Mouse (Mus musculus) natural killer cell, adult 2 months (primary cell): ENCODE measurements around the gene Ncor1.
A peak's percentile ranks its signal among the peaks of the same experiment; 100 is the strongest.
"Not testable (repeated sequence)": the region's sequence is repeated elsewhere in the genome, so short reads cannot be mapped to it uniquely, and the experiment has no call there.

Experiments used
- DNase-seq, 2 experiments: peaks; one replicate each; pipeline ENCODE4 v3.0.0; 2022; ENCODE audit warnings: low spot score in 2 of 2

The Ncor1 gene

DNA sequence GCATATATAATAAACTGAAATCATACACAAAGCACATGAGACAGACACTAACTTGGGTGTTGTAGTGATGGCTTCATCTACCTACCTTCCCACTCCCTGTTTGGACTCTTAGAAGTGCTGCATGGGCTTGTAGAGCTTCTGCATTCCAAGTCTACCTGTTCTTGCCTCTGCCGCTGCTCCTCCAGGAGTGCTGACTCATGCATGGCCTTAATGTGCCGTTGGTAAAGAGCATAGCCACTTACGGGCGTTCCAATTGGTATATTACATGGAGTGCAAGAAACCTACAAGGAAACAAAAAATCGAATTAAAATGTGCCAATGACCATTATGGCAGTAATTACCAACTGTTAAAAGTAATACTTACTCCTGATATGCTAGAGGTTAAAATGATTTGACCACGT is 91.5 kb downstream of the Ncor1 start:
- no peak for DNase-seq

DNA sequence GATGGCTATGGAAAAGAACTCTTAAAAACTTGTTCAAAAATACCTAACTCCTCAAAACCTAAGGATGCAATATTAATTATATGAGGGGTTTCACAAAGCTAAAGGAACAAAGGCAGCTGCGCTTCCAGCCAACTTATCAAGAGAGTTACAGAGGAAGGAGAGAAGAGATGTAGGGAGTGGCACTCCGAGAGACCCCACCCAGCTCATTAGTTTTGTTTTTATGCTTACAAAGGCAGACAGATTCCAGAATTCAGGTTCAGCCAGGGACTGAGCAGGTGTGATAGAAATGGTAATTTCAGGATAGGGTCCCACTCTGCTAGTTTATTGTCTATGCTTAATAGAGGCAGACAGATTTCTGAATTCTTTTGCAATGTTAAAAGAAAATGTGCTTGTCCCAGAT is 103.1 kb downstream of the Ncor1 start:
- DNase-seq, result no peak

DNA sequence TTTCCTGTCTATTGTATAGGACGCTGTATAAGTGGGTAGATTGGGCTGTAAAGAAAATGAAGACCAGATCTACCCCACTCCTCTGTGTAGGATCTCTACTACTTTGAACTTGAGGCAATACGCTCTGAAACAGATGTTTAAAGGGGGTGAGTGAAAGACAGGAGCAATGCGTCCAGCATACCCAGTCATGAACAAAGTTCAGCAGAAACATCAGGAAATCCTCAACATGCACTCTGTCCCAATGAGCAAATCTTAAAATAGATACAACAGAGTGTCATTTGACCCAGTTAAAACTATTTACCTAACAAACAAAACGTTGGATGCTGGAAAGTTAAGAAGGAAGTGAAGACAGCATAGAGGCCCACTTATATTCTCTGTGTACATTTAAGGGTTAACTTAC is 106.4 kb downstream of the Ncor1 start:
- DNase-seq, result no peak

DNA sequence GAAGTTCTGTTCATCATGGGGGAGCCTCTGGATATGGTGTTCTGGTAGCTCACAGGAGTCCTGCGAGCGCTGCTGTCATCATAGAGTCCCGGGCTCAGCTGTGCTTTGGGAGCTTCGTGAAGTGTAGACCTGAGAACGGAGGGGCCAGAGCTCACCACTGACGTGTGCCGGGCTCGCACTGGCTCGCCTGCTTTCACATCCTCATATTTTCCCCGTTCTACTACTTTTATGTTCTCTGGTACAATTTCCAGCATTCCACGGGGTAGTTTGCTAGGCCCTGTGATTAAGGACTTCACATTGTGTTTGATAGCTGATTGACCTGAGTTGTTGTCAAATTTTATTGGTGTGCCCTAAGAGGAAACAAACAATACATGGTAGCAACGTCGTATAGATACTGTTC is 115.3 kb downstream of the Ncor1 start:
- DNase-seq, result no peak

DNA sequence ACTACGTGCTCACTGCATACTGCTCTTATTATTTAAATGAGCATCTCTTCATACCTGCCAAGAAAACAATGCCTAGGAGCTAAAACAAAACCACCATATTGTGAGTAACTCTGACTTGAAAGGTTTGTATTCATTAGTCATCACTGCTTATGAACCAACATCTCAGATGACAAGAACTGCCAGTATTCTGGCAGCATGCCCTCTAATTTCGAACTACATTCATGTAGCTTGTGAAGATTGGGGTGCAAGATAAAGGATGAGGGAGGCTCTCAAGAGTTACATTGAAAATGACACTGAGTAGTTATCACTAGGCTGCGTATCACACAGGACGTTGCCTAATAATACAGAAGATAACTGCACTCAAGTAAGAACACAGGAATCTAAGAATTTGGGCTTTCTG is 126.1 kb downstream of the Ncor1 start:
- DNase-seq, result no peak

DNA sequence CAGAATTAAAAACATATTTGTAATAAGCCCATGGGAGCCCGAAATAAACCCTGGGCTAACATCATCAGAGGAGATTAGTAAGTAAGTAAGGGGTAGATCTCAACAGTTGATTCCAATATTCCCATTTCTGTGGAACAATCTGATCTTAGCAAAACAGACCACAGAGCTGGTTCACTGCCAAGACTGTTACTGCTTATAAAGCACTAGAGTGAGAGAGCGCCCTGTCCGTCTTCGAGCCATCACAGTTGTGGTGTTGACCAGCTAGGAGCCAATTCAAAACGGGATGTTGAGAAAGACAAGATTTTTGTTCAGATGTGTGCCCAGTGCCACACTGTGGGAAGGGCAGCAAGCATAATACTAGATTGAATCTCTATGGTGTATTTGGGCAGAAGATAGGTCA is 127.2 kb downstream of the Ncor1 start:
- DNase-seq, result no peak

DNA sequence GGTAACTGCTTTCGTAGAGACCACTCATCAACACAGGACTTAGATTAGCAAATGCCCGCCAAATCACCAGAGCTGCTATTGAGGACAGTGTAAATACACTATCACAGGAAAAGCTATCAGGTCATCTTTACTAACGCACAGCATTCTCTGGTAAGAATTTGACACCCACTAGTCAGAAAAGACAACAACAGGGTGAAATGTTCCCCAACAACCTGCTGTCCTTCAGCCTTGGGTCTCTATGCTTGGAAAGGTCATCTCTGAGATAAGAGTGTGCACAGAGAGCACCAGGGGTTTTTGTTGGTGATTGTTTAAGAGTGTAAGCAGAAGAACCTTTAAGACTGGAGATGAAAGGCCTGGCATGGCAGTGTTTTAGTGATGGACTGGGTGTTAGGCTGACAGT is 134.7 kb downstream of the Ncor1 start:
- no peak for DNase-seq

DNA sequence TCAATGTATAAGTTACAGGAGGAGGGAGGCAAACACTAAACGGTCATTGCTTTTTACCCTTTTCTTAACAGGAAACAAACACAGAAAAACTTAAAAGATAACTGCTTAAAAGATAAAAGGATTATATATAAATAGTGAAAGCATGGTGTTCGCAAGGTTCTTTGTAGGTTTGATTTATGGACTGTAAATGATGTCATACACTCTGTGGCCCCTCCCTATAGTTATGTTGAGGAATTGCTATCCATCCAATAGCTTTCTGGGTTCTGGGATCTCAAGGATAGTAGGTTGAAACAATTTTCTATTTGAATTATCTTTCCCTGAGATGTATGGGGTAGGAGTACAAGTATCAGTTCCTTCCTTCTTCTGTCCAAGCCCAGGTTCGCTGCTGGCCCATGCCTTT is 138.2 kb downstream of the Ncor1 start:
- DNase-seq, result no peak

DNA sequence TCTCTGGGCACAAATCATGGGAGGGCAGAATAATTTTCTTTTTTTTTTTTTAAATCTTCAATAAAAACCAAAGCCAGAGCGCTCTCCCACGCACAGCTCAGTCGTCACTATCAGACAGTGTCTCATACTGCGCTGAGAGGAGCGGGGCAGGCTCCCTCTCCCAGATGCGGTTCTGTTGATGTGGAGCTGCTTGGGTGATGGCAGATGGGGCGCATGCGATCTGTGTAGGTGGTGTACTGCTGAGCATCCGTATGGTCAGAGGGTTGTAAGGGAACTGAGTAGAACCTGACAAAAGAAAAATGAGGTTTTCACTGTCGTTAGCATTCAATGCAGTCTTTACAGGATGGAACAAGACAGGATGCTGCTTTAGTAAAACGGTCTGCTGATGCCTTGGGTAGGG is 140.6 kb downstream of the Ncor1 start:
- no peak for DNase-seq

DNA sequence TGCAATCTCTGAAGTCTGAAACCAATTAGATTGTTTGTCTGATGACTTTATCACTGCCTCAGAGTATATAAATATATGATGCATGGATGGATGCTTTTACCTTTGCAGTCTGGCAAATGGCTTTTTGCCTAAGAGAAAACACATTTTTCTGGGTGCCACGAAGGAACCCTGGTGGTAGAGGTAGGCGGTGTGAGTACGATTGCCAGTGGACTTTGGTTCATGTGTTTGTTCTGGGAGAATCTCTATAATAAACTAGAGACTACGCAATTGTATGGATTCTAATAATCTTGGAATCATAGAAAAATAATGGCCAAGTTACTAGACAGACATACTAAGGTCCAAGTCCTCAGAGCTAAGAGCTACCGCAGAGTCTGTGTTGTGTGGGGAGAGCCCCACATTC is 143.4 kb downstream of the Ncor1 start:
- DNase-seq, result no peak

DNA sequence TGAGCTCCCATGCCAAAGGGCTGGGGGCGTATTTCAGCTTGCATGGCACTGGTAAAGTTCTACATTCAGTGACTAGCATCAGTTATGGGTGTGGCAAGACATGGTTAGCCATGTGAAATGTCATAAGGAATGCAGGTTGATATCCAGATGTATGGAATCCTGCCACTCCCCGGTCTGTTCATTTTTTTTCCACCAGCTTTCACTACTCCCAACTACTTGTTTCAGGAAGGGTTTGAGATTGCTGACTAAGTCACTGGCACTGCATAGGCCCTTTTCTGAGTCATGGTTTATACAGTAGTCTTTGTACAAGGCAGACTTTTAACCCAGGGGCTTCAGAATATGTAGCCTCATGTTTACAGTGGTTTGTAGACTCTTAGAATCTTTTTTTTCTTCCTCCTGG is 149.0 kb downstream of the Ncor1 start:
- no peak for DNase-seq

DNA sequence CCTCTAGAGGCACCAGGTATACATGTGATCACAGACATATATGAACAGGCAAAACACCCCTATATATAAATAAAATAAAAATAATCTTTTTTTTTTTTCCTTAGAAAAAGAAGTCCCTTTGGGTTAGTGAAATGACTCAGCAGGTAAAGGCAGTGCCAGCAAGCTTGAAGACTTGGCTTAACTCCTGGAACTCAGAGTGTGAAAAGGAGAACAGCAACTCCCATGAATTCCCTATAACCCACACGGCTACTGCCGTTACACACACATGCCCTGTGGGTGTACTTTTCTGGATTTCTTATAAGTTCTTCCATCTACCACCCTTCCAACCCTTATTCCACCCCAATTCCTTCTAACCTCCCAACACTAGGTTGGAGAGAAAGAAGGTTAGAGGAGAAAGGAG is 152.5 kb downstream of the Ncor1 start:
- DNase-seq, result no peak

DNA sequence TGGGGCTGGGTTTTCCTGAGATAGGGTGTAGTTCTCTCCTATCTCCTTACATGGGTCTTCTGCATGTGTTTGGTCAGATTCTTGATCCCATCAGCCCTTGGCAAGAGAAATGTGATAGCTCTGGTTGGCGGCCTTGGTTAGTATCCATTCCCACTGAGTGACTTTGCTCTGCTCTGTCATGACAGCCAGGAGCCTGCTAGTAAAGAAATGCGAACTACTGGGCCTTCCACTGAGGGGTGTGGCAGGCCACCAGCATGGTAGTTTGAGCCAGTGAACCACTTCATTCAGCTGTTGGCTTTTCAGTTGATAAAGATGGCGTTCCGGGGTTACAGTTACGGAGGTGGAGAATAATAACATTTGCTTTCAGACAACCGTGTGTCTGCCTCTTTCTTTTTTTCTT is 159.5 kb downstream of the Ncor1 start:
- DNase-seq, result no peak

DNA sequence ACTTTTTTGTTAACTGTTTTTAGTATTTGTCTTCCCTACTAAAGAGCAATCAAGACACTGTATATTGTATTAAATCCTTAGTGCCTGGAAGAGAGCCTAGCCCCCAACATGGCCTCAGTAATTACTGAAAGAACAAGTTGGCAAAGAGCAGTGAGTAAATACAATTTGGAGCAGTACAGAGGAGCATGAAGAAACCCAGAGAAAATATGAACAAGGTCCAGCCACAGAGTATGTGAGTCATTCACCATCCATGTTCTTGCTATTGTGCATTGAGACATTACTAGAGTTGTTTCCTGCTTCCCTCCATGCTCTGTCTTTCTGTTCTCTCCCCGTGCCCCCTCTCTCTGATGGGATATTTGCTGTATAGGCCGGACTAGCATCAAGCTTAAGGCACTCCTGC is 164.2 kb downstream of the Ncor1 start:
- DNase-seq, result no peak

DNA sequence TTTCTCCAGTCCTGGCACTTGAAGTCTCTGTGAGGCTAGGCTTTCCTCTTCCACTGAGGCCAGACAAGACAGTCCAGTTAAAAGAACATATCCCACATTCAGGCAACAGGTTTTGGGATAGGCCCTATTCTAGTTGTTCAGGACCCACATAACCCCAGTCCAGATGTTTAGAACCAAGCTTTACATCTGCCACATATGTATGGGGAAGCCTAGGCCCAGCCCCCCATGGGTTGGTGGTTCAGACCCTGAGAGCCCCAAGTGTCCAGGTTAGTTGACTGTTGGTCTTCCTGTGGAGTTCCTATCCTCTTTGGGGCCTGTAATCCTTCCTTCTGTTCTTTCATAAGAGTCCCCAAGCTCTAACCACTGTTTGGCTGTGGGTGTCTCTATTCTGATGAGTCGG is 170.6 kb downstream of the Ncor1 start:
- no peak for DNase-seq

DNA sequence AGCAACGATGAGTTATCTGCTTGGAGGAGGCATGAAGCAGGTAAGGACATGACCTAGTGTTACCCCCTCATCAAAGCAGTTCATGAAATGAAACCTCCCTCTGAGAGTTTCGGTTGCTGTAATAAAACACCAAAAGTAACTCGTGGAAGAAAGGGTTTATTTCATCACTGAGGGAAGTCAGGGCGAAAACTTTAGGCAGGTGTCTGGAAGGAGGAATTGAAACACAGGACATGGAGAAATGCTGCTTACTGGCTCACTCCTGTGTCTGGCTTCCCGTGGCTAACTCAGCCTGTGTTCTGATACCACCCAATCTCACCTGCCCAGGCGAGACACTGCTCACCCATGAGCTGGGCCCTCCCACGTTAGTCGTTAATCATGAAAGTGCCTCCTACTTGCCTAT is 173.3 kb downstream of the Ncor1 start:
- no peak for DNase-seq

DNA sequence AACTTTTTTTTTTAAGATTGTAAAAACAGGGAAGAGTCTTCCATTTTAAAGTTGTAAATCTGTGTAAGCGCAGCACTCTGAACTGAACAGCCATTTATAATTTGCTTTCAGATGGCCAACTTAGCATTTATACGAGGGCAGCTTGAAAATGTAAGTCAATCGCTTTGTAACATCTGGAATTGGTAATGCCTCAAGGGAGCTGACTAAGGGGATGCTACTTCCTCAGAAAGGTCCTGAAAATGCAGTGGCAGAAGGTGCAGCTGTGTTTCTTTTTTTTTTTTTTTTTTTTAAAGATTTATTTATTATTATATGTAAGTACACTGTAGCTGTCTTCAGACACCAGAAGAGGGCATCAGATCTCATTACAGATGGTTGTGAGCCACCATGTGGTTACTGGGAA is 174.3 kb downstream of the Ncor1 start:
- not testable (repeated sequence) for DNase-seq

DNA sequence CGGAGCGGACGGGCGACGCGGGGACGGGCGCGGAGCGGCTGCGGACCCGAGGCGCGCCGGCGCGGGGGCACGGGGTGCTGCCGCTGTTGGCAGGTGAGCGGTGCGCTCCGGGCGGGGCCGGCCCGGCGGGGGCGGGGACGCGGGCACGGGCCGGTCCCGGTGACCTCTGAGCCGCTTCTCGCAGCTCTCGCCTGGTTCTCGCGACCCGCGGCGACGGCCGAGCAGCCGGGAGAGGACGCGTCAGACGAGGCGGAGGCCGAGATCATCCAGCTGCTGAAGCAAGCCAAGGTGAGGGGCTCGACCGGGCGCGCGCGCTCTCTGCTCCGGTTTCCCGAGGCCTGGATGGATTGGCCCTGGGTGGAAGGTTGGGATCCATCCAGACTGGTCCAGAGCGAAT is 176.7 kb downstream of the Ncor1 start:
- DNase-seq, result no peak

DNA sequence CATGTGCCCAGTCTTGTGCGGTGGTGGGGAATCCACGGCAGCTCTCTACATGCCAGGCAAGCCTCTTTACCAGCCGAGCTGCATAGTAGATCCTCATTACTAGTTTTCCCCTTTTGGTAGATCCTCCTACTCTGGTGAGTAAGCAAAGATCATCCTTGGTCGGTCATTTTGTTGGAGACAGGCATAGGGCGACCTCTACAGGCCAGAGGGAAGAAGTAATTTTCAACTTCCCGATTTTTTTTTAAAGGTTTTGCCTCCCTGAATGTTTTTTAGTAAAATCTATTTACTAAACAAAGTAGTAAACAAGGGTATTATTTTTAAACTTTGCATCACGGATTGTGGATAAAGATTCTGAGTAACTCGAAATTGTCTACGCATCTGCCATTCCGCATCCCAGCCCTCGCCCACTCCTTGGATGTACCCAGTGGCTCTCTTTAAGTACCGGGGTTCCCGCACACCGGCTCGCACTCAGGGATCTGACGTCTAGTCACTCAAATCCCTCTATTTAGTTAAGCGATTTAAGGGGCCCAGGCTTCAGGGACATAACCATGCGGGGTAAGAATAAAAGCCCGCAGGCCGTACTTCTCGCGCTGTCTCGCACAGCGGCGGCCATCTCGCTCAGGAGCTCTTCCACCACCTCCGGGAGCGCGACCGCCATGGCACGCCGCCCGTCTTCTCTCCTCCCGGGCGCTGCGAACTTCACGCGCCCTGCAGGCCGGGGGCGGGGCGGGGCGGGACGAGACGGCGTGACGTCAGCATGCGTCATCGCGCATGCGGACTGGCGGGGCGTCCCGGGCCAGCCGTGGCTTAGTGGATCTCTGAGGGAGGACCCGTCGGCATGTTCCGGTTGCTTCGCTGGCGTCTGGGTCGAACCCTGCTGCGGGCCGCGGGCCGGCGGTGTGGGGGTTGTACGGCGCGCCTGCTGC is 177.4 kb downstream of the Ncor1 start, which contains the start of the genes Zswim7 and Ttc19:
TSS of gene Zswim7 (minus strand) at position 701 of the 926 bp plus-strand sequence.
TSS of gene Ttc19 (plus strand) at position 799 of the 926 bp plus-strand sequence.
- DNase-seq, result peak; percentile 87 to 90

DNA sequence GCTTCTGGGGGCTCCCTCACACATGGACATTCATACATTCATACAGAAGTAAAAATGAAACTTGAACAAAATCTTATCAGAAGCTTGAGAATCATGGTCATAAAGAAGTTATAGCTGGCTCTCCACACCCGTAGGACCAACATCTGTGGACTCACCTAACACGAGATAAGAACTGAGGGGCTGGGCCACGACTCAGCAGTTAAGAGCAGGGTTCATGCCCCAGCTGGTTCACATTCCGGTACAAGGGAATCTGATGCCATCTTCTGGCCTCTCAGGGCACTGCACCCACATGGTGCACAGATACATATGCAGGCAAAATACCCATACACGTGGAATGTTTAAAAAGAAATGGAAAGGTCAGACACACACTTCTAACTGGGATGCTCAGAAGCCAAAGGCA is 180.3 kb downstream of the Ncor1 start:
- DNase-seq, result peak; percentile 61 to 66

DNA sequence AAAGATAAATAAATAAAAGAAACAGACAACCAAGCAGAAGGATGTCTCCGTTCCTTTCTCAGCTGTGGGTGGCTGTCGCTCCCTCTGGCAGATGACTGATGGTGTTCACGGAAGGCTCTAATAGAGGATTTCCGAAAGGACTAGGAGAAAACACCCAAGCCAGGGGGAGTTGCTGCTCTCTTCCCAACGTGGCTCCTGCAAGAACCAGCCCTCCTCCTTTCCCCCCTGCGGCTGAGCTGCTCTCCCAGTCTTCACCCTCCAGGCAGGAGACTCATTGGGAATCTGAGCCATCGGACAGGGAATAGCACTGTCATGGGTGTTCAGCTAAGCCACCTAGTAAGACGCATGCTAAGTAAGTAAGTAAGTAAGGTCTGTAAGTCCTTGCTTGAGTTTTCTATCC is 181.3 kb downstream of the Ncor1 start:
- no peak for DNase-seq

DNA sequence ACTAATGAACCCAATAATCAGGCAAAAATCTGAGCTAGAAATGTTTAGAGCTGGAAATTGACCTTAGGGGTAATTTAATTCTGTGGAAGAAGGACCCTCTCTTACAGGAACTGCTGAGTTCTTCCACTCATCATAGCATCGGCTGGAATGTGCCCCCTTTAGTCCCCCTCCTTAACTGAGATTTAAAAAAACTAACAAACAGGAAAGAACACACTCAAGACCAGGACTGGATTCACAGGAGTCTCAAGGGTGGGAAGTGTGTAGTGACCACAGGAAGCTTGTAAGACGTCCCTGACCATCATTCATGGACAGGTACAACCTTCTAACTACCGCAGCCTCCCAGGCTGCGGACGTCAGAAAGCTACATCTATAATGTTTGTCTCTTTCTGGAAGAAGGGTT is 187.5 kb downstream of the Ncor1 start:
- DNase-seq, result no peak

DNA sequence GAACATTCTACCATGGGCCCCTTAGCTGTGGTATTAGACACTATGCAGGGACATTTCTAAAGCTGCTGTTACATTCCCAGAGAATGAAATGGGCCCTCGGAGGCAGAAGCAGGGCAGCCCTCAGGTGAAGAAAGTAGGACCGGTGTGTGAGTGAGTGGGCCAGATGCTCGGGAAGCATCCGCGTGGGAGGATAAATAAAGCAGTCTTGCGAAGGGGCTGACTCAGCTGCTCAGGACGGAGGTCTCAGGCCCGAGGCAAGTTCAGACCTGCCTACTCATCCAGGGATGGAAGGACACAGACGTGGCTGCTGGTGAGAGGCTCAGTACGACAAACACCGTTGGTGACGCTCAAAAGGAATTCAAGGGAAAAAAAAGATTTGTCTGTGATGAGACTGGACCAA is 189.2 kb downstream of the Ncor1 start:
- DNase-seq, result no peak

DNA sequence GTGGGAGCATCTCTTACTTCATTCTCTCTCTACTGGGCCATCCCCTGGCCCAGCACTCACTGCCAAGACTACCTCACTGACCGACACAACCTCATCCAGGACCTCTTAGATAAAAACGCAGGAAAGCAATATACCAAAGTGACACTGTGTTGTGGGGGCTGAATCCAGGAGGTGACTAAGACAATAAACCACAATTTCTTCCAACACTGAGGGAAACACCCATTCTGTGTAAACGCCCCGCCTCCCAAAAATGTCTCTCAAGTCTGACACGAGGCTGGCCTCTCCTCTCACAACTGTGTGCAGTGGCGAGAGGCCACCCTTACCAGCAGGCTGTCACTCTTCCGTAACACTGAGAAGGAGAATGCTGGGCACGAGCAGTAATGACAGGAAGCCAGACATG is 190.0 kb downstream of the Ncor1 start:
- DNase-seq, result no peak
